Mouse (Mus musculus): ENCODE data around the gene Sema5b. TPM values are rescaled to one million over a fixed set of nuclear protein-coding genes. Genes with fewer than 3 reads are reported as not detected.
"Not testable (repeated sequence)": the region's sequence is repeated elsewhere in the genome, so short reads cannot be mapped to it uniquely, and the experiment has no call there.

Sema5b gene
- polyA plus RNA-seq, 1 experiment, result not detected

- TF ChIP-seq MYOD1 (IDR thresholded peaks at IDR 0.05; ENCODE audit: control insufficient read depth in 1 of 3, insufficient read length in 2 of 3, low read depth in 2 of 3) (no peak), SRF (IDR thresholded peaks at IDR 0.05; ENCODE audit: control insufficient read depth, insufficient read length, low read depth) (no peak), MYOG (IDR thresholded peaks at IDR 0.05; ENCODE audit: control insufficient read depth in 1 of 3, insufficient read depth in 1 of 3, insufficient read length in 2 of 3, low read depth in 2 of 3) (no peak)
- no peak overlapping the region for H3K4me3 ChIP-seq
- H3K27me3 ChIP-seq (ENCODE audit: control insufficient read depth, insufficient read depth, insufficient read length), result peaks cover 12% of the 10 kb centered on the region
- no peaks in the 10 kb centered on the region for H3K36me3 ChIP-seq (ENCODE audit: control insufficient read depth, insufficient read depth)
- no peaks in the 10 kb centered on the region for H3K79me2 ChIP-seq (ENCODE audit: control insufficient read depth, insufficient read depth)
- H3ac ChIP-seq (ENCODE audit: control insufficient read depth, insufficient read length), result no peak overlapping the region
- no peak overlapping the region for H3K4me2 ChIP-seq (ENCODE audit: low read depth)
These were observed 20.6 kb downstream of the Sema5b start for GRCm38 (mm10) chr16:35561541-35561940.

DNA sequence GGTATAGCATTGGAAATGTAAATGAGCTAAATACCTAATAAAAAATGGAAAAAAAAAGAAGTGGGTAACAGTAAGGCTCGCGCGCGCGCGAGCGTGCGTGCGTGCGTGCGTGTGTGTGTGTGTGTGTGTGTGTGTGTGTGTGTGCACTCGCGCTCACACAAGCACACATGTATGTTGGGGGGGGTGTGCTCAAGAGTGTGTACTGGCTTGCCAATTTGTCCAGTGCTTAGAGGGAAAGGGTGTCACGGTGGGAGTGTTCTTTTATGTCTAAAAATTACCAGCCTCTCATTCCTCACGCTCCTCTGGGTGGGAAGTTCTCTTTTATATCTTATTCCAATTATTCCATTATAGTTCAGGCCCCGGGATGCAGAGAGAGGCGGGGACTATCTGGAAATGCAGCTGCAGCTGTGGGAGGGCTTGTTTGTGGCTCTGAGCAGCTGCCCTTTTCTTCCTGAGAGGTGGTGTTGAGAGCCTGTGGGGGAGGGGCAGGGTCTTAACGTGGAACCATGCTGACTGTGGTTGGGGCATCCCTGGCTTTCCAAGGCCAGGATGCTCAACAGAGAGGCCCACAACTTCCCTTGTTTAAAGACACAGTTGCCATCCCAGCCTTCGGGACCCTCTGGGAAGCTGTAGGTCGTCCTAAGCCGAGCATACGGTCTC lies 23.4 kb downstream of the Sema5b start:
- Histone ChIP-seq H3K36me3 (ENCODE audit: control insufficient read depth, insufficient read depth) (no peaks in the 10 kb centered on the region), H3K4me2 (ENCODE audit: low read depth) (no peak overlapping the region), H3ac (ENCODE audit: control insufficient read depth, insufficient read length) (no peak overlapping the region), H3K27me3 (ENCODE audit: control insufficient read depth, insufficient read depth, insufficient read length) (peaks cover 7% of the 10 kb centered on the region), H3K79me2 (ENCODE audit: control insufficient read depth, insufficient read depth) (no peaks in the 10 kb centered on the region), H3K4me3 (no peak overlapping the region)
- TF ChIP-seq MYOG (IDR thresholded peaks at IDR 0.05; ENCODE audit: control insufficient read depth in 1 of 3, insufficient read depth in 1 of 3, insufficient read length in 2 of 3, low read depth in 2 of 3) (no peak), SRF (IDR thresholded peaks at IDR 0.05; ENCODE audit: control insufficient read depth, insufficient read length, low read depth) (no peak), REST (IDR thresholded peaks at IDR 0.05; ENCODE audit: insufficient read depth, insufficient read length) (no peak), E2F4 (IDR thresholded peaks at IDR 0.05; ENCODE audit: insufficient read depth) (no peak), TCF12 (IDR thresholded peaks at IDR 0.05; ENCODE audit: insufficient read depth, poor library complexity, severe bottlenecking) (no peak)

DNA sequence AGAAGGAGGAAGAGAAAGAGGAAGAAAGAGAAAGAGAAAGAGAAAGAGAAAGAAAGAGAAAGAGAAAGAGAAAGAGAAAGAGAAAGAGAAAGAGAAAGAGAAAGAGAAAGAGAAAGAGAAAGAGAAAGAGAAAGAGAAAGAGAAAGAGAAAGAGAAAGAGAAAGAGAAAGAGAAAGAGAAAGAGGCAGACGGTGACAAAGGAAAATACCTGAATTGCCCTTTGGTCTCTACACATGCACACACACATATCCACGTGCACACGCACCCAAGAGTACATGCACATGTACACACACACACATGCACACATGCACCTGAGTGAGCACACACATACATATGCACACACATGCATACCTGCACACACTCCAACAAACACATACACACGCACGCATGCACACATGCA lies 24.7 kb downstream of the Sema5b start:
- not testable (repeated sequence) for H3ac ChIP-seq (ENCODE audit: control insufficient read depth, insufficient read length); H3K4me2 ChIP-seq (ENCODE audit: low read depth); H3K36me3 ChIP-seq (ENCODE audit: control insufficient read depth, insufficient read depth); H3K4me3 ChIP-seq; H3K27me3 ChIP-seq (ENCODE audit: control insufficient read depth, insufficient read depth, insufficient read length); H3K79me2 ChIP-seq (ENCODE audit: control insufficient read depth, insufficient read depth)

DNA sequence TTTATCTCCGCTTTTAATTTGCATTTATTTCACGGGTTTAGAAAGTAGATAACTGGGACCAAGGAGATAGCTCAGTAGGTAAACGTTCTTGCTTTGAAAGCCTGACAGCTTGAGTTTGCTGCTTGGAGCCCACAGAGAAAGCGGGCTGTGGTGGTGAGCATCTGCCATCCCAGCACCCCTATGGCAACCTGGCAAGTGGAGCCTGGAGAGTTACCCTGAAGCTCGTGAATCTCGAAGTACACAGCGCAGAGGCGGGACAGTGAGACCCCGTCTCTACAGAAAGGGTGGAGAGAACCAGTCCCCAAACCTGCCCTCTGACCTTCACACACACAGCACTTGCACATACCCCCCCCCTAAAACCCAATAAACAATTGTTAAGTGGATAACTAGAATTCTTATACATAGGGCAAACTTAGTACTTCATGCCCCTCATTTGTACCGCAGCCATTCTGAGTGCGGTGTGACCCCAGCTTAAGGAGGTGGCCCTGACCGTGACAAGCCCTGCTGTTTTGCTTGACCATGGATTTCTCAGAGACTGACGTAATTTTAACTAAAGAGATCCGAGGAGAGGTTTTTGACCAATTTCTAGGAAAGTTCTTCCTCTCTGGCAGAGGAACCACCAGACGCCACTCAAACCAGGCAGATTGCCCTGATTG lies 27.4 kb downstream of the Sema5b start:
- TF ChIP-seq USF1 (IDR thresholded peaks at IDR 0.05; ENCODE audit: low read depth) (no peak), CEBPB (IDR thresholded peaks at IDR 0.05; ENCODE audit: insufficient read depth, poor library complexity, severe bottlenecking) (no peak), REST (IDR thresholded peaks at IDR 0.05; ENCODE audit: insufficient read depth, insufficient read length) (no peak), SRF (IDR thresholded peaks at IDR 0.05; ENCODE audit: control insufficient read depth, insufficient read length, low read depth) (no peak), POLR2AphosphoS2 (IDR thresholded peaks at IDR 0.05; ENCODE audit: insufficient read length, low read depth) (no peak), POLR2A (IDR thresholded peaks at IDR 0.05; ENCODE audit: insufficient read length, low read depth) (no peak), TCF3 (IDR thresholded peaks at IDR 0.05; ENCODE audit: insufficient read length, low read depth) (no peak), MAX (IDR thresholded peaks at IDR 0.05; ENCODE audit: low read depth) (no peak), MYOD1 (IDR thresholded peaks at IDR 0.05; ENCODE audit: control insufficient read depth in 1 of 3, insufficient read length in 2 of 3, low read depth in 2 of 3) (no peak), MYOG (IDR thresholded peaks at IDR 0.05; ENCODE audit: control insufficient read depth in 1 of 3, insufficient read depth in 1 of 3, insufficient read length in 2 of 3, low read depth in 2 of 3) (no peak), TCF12 (IDR thresholded peaks at IDR 0.05; ENCODE audit: insufficient read depth, poor library complexity, severe bottlenecking) (no peak), E2F4 (IDR thresholded peaks at IDR 0.05; ENCODE audit: insufficient read depth) (no peak)
- H3ac ChIP-seq (ENCODE audit: control insufficient read depth, insufficient read length), result no peak overlapping the region
- no peak overlapping the region for H3K4me3 ChIP-seq
- H3K36me3 ChIP-seq (ENCODE audit: control insufficient read depth, insufficient read depth), result no peaks in the 10 kb centered on the region
- no peaks in the 10 kb centered on the region for H3K79me2 ChIP-seq (ENCODE audit: control insufficient read depth, insufficient read depth)
- no peak overlapping the region for H3K4me2 ChIP-seq (ENCODE audit: low read depth)
- peaks cover 10% of the 10 kb centered on the region for H3K27me3 ChIP-seq (ENCODE audit: control insufficient read depth, insufficient read depth, insufficient read length)

- Histone ChIP-seq H3K79me2 (ENCODE audit: control insufficient read depth, insufficient read depth) (no peaks in the 10 kb centered on the region), H3K36me3 (ENCODE audit: control insufficient read depth, insufficient read depth) (no peaks in the 10 kb centered on the region), H3K4me3 (no peak overlapping the region), H3ac (ENCODE audit: control insufficient read depth, insufficient read length) (no peak overlapping the region), H3K27me3 (ENCODE audit: control insufficient read depth, insufficient read depth, insufficient read length) (peaks cover 10% of the 10 kb centered on the region), H3K4me2 (ENCODE audit: low read depth) (no peak overlapping the region)
- TF ChIP-seq MYOG (IDR thresholded peaks at IDR 0.05; ENCODE audit: control insufficient read depth in 1 of 3, insufficient read depth in 1 of 3, insufficient read length in 2 of 3, low read depth in 2 of 3), result no peak
- no peak for TF ChIP-seq POLR2A (IDR thresholded peaks at IDR 0.05; ENCODE audit: insufficient read length, low read depth)
- no peak for TF ChIP-seq SRF (IDR thresholded peaks at IDR 0.05; ENCODE audit: control insufficient read depth, insufficient read length, low read depth)
- TF ChIP-seq E2F4 (IDR thresholded peaks at IDR 0.05; ENCODE audit: insufficient read depth), result no peak
- TF ChIP-seq TCF3 (IDR thresholded peaks at IDR 0.05; ENCODE audit: insufficient read length, low read depth), result no peak
- TF ChIP-seq USF1 (IDR thresholded peaks at IDR 0.05; ENCODE audit: low read depth), result no peak
- no peak for TF ChIP-seq REST (IDR thresholded peaks at IDR 0.05; ENCODE audit: insufficient read depth, insufficient read length)
- no peak for TF ChIP-seq MYOD1 (IDR thresholded peaks at IDR 0.05; ENCODE audit: control insufficient read depth in 1 of 3, insufficient read length in 2 of 3, low read depth in 2 of 3)
These were observed 28.4 kb downstream of the Sema5b start for GRCm38 (mm10) chr16:35569347-35569746.
